Mouse (Mus musculus) lung, embryonic 16.5 days (tissue): ENCODE measurements around the gene Gm10477. TPM values are rescaled to one million over a fixed set of nuclear protein-coding genes. Genes with fewer than 3 reads are reported as not detected.
"Not testable (repeated sequence)": the region's sequence is repeated elsewhere in the genome, so short reads cannot be mapped to it uniquely, and the experiment has no call there.

Experiments
- ATAC-seq: fragments of 200-750 bp; cut with Nextera tagmentation; 2 replicates; pipeline ENCODE4 v1.8.0; 2017; ENCODE audit warnings: low read depth, mild to moderate bottlenecking, moderate library complexity
- H3K27ac ChIP-seq: fragments of 300-500 bp; sonication (generic); 2 replicates; pipeline ENCODE4 v1.5.1; 2014; ENCODE audit warnings: mild to moderate bottlenecking, control low read depth, low read length
- H3K27me3 ChIP-seq: fragments of 300-500 bp; sonication (generic); 2 replicates; pipeline ENCODE4 v1.6.1; 2014; ENCODE audit warnings: low read depth, low read length, mixed read lengths; ENCODE audit not compliant: control insufficient read depth, insufficient read depth
- H3K36me3 ChIP-seq: fragments of 300-500 bp; sonication (generic); 2 replicates; pipeline ENCODE4 v1.6.1; 2014; ENCODE audit warnings: low read length; ENCODE audit not compliant: control insufficient read depth, insufficient read depth
- H3K4me1 ChIP-seq: fragments of 300-500 bp; sonication (generic); replicated peaks from 2 replicates; pipeline ENCODE4 v1.6.1; 2014; ENCODE audit warnings: low read length, mixed read lengths; ENCODE audit not compliant: control insufficient read depth, insufficient read depth
- H3K4me2 ChIP-seq: fragments of 300-500 bp; sonication (generic); 2 replicates; pipeline ENCODE4 v1.6.1; 2014; ENCODE audit warnings: low read depth, low read length, control low read depth
- H3K4me3 ChIP-seq: fragments of 300-500 bp; sonication (generic); 2 replicates; pipeline ENCODE4 v1.5.1; 2014; ENCODE audit warnings: mild to moderate bottlenecking, low read length, control low read depth
- H3K9ac ChIP-seq: fragments of 300-500 bp; sonication (generic); 2 replicates; pipeline ENCODE4 v1.6.1; 2014; ENCODE audit warnings: low read length, control low read depth
- H3K9me3 ChIP-seq: fragments of 300-500 bp; sonication (generic); 2 replicates; pipeline ENCODE4 v1.6.1; 2016; ENCODE audit warnings: low read length; ENCODE audit not compliant: control insufficient read depth
- WGBS: fragments of 180-500 bp; shearing (Covaris S2); extraction: QIAGEN DNeasy Blood & Tissue Kit; methylation state at CpG from one replicate; pipeline ENCODE4 v1.1.7; 2014; 5-methylcytosine and 5-hydroxymethylcytosine counted together
- polyA plus RNA-seq: library from polyadenylated mRNA; unstranded; fragments of >200 nt; fragmentation: Nextera tagmentation; extraction: Ambion mirVana; gene quantifications from 2 replicates; pipeline ENCODE4 v1.2.1, GENCODE M21; 2015

The Gm10477 gene
- polyA plus RNA-seq, result not detected in 2 replicates

GRCm38 (mm10) chrX:56524442-56524841 is at the start of gene Gm10477:
Gene Gm10477 (plus strand): TSS chrX:56524742.
- not testable (repeated sequence) for H3K4me3 ChIP-seq, H3K4me1 ChIP-seq, H3K36me3 ChIP-seq, H3K27me3 ChIP-seq, ATAC-seq, H3K27ac ChIP-seq, H3K9me3 ChIP-seq, H3K4me2 ChIP-seq, H3K9ac ChIP-seq
- WGBS, result 62% methylated on average over 6 of the region's 6 CpGs

GRCm38 (mm10) chrX:56477553-56477952 is 47.0 kb upstream of the Gm10477 start:
- WGBS, result 71% methylated on average over 3 of the region's 3 CpGs
- Histone ChIP-seq H3K36me3 (peaks cover 2% of the 10 kb centered on the region; the same call in 1 of the 2 replicates), H3K9me3 (no peaks in the 10 kb centered on the region), H3K9ac (no peak overlapping the region), H3K27ac (no peak overlapping the region; the same call in 1 of the 2 replicates), H3K4me1 (peaks cover 3% of the 10 kb centered on the region; the same call in 1 of the 2 replicates), H3K4me3 (no peak overlapping the region), H3K27me3 (no peaks in the 10 kb centered on the region), H3K4me2 (no peak overlapping the region)
- peak; percentile 54; the same call in 1 of the 2 replicates for ATAC-seq

GRCm38 (mm10) chrX:56481906-56482305 is 42.6 kb upstream of the Gm10477 start:
- no peak for ATAC-seq
- WGBS, result 57% methylated on average over 3 of the region's 3 CpGs
- no peaks in the 10 kb centered on the region for H3K27me3 ChIP-seq

GRCm38 (mm10) chrX:56489758-56490157 is 34.8 kb upstream of the Gm10477 start:
- H3K27me3 ChIP-seq, result no peaks in the 10 kb centered on the region
- WGBS, result 13% methylated on average over 1 of the region's 1 CpGs
- no peaks in the 10 kb centered on the region for H3K4me1 ChIP-seq
- H3K4me3 ChIP-seq, result no peak overlapping the region
- H3K4me2 ChIP-seq, result no peak overlapping the region
- H3K27ac ChIP-seq, result no peak overlapping the region
- H3K9ac ChIP-seq, result no peak overlapping the region
- no peaks in the 10 kb centered on the region for H3K9me3 ChIP-seq
- ATAC-seq, result no peak
- H3K36me3 ChIP-seq, result peaks cover 3% of the 10 kb centered on the region; the same call in 1 of the 2 replicates

More at GRCm38 (mm10) chrX:56481906-56482305, 42.6 kb upstream of the Gm10477 start:
- H3K27ac ChIP-seq, result no peak overlapping the region
- H3K9ac ChIP-seq, result no peak overlapping the region
- H3K9me3 ChIP-seq, result no peaks in the 10 kb centered on the region
- peaks cover 9% of the 10 kb centered on the region for H3K36me3 ChIP-seq
- no peaks in the 10 kb centered on the region for H3K4me1 ChIP-seq
- H3K4me2 ChIP-seq, result no peak overlapping the region
- H3K4me3 ChIP-seq, result no peak overlapping the region

- Histone ChIP-seq H3K9ac (no peak overlapping the region), H3K4me3 (no peak overlapping the region), H3K4me1 (no peaks in the 10 kb centered on the region), H3K9me3 (no peaks in the 10 kb centered on the region), H3K27ac (no peak overlapping the region), H3K36me3 (no peaks in the 10 kb centered on the region; the same call in 1 of the 2 replicates), H3K27me3 (no peaks in the 10 kb centered on the region), H3K4me2 (no peak overlapping the region)
- ATAC-seq, result no peak
- 78% methylated on average over 7 of the region's 7 CpGs for WGBS
Observed at GRCm38 (mm10) chrX:56497241-56497640, 27.3 kb upstream of the Gm10477 start.

GRCm38 (mm10) chrX:56531266-56531665 is 6.7 kb downstream of the Gm10477 start:
- 4% methylated on average over 3 of the region's 3 CpGs for WGBS
- Histone ChIP-seq H3K4me3 (no peak overlapping the region), H3K4me1 (no peaks in the 10 kb centered on the region)

GRCm38 (mm10) chrX:56537162-56537561 is 12.6 kb downstream of the Gm10477 start:
- no peaks in the 10 kb centered on the region for H3K36me3 ChIP-seq
- H3K27ac ChIP-seq, result no peak overlapping the region
- H3K9ac ChIP-seq, result no peak overlapping the region
- H3K9me3 ChIP-seq, result no peaks in the 10 kb centered on the region
- H3K4me3 ChIP-seq, result no peak overlapping the region
- no peak overlapping the region for H3K4me2 ChIP-seq
- no peaks in the 10 kb centered on the region for H3K4me1 ChIP-seq
- 53% methylated on average over 4 of the region's 4 CpGs for WGBS
- no peak for ATAC-seq
- H3K27me3 ChIP-seq, result no peaks in the 10 kb centered on the region

More at GRCm38 (mm10) chrX:56531266-56531665, 6.7 kb downstream of the Gm10477 start:
- no peak overlapping the region for H3K4me2 ChIP-seq
- no peak overlapping the region for H3K27ac ChIP-seq
- H3K27me3 ChIP-seq, result no peaks in the 10 kb centered on the region
- H3K36me3 ChIP-seq, result no peaks in the 10 kb centered on the region
- H3K9me3 ChIP-seq, result no peaks in the 10 kb centered on the region
- no peak overlapping the region for H3K9ac ChIP-seq
- ATAC-seq, result no peak

- no peak within 1 kb of the TSS for H3K4me3 ChIP-seq
- no peaks in the 10 kb centered on the region for H3K4me1 ChIP-seq
Observed at GRCm38 (mm10) chrX:56549506-56549905, 25.0 kb downstream of the Gm10477 start, which contains the start of gene Gm648. Gene Gm648 (minus strand): TSS chrX:56549606.

GRCm38 (mm10) chrX:56553584-56553983 is 29.0 kb downstream of the Gm10477 start:
- Histone ChIP-seq H3K4me2 (no peak overlapping the region), H3K27me3 (no peaks in the 10 kb centered on the region), H3K4me3 (no peak overlapping the region), H3K9ac (no peak overlapping the region), H3K36me3 (no peaks in the 10 kb centered on the region), H3K9me3 (no peaks in the 10 kb centered on the region), H3K4me1 (no peaks in the 10 kb centered on the region), H3K27ac (no peak overlapping the region)
- ATAC-seq, result no peak
- WGBS, result 57% methylated on average over 3 of the region's 3 CpGs

More at GRCm38 (mm10) chrX:56549506-56549905, 25.0 kb downstream of the Gm10477 start, which contains the start of gene Gm648:
- WGBS, result 84% methylated on average over 7 of the region's 7 CpGs
- Histone ChIP-seq H3K9me3 (no peaks in the 10 kb centered on the region), H3K9ac (no peak within 1 kb of the TSS), H3K36me3 (no peaks in the 10 kb centered on the region), H3K27ac (no peak within 1 kb of the TSS), H3K4me2 (no peak within 1 kb of the TSS), H3K27me3 (no peaks in the 10 kb centered on the region)
- no peak for ATAC-seq
